Mouse (Mus musculus) cortical plate, adult 2 months (tissue): Measurements from ENCODE around the gene Calhm3.

ENCODE experiments used
- CTCF ChIP-seq: fragments of 200-500 bp; IDR thresholded peaks from 2 replicates; pipeline ENCODE4 v1.5.1; 2011; ENCODE audit warnings: mild to moderate bottlenecking, control low read depth, low read length; ENCODE audit not compliant: insufficient read depth; ENCODE audit errors: extremely low read depth
- POLR2A ChIP-seq: fragments of 200-500 bp; IDR thresholded peaks from 2 replicates; pipeline ENCODE4 v1.6.1; 2011; ENCODE audit warnings: mild to moderate bottlenecking, low read length, control low read depth; ENCODE audit not compliant: insufficient read depth; ENCODE audit errors: extremely low read depth

GRCm38 (mm10) chr19:47198671-47199350 is 41.2 kb upstream of the Calhm3 start:
- TF ChIP-seq POLR2A (no peak), CTCF (no peak)
